Mouse (Mus musculus): Measurements from ENCODE around the gene Myo5a.
A peak's percentile ranks its signal among the peaks of the same experiment; 100 is the strongest.

Myo5a gene

DNA sequence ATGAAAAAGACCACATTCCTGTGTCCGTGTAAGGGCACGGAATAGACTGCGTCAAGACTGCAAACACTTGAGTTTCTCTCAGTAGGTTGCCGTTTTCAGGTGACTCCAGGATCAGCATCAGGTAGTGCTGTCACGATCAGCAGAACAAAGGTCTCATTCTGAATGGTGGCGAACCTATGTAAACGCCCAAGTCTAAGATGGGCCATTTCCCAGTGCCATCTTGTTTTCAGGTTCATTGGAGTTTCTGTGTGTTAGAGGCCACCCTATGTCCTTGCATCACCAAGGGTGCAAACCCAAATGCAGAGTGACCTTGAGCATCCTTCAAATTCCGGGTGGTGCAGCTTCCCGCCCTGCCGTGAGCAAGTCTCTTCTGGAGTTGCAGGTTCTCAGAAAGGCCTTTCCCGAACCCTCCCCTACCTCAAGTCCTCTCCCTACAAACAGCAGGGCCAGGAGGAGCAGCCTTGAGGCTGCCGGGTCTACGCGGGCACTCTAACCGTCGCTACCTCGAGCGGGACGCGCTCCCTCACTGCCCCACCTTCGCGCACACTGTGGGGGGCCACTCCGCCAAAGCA is at the start of gene Myo5a:
Myo5a (plus strand) TSS at position 559 of the 572 bp plus-strand sequence.
- no peak for DNase-seq

GRCm38 (mm10) chr9:75022546-75022945 is 48.3 kb upstream of the Myo5a start:
- no peak for DNase-seq

DNA sequence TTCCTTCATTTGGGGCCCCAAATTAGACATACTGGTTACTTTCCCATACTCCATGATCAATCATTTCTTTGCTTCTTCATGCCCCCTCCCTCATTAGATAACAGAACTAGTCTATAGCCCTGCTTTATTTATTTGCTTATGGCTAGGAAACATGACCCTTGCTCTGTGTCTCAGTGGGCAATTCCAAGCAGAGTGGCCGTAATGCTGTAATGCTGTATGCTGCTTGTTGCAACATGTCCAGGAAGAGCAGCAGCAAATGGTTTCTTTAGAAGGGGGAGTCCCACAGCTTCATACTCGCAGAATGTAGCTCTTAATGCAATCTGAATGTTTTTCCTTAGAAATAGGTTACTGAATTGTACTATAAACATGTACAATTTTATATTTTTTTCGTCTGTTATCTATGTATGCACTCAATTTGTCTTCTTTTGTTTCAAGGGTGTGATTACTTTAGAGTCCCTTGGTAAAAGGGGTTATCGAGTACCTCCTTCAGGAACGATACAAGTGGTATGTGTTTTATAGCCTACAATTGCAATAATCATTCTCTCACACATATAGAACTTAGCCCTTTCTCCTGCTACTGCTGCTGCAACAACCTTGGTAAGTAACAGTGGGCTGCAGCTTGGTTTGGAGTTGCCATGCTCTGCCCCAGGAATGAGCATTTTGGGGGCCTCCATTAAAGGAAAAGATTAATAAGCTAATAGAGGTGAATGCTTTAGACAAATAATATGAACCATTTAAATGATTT is 47.5 kb upstream of the Myo5a start:
- no peak for DNase-seq

GRCm38 (mm10) chr9:75024089-75024488 is 46.7 kb upstream of the Myo5a start:
- no peak for DNase-seq

GRCm38 (mm10) chr9:75025689-75026088 is 45.1 kb upstream of the Myo5a start:
- DNase-seq, result no peak

GRCm38 (mm10) chr9:75032408-75032807 is 38.4 kb upstream of the Myo5a start:
- DNase-seq, result no peak

DNA sequence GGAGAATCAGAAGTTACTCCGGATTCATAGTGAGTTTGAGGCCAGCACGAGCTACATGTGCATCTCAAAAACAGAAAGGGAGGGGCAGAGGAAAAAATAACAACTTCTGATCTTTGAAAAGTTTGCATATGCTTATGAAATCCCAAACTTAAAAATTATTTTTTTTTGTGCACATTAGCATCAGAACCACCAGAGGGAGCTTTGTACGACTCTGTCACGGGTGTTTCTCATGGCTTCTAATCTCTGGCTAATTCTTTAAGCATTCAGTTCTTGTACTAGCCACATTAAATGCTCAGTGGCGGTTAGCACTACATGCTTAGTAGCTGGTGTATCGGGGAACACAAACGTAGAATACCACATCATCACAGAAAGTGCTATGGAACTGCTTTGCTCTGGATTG is 37.7 kb upstream of the Myo5a start:
- no peak for DNase-seq

DNA sequence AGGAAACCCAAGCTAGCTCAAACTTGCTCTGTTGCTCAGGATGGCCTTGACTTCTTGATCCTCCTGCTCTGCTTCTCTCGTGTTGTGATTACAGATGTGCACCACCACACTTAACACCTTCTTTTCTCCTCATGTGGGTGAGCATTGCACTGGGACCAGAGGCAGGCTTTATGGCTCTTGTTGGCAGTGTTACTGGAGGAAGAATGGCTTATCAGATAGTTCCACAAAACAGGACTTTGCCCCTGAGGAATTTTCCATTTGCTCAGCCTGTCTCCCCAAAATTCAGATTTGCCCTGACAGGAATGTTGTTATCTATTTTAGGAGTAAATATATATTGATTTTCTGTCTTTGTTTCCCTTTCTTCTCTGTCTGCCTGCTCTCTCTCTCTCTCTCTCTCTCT is 36.1 kb upstream of the Myo5a start:
- DNase-seq, result no peak

- no peak for DNase-seq
Measured at GRCm38 (mm10) chr9:75035944-75036343, 34.9 kb upstream of the Myo5a start.

- DNase-seq, result peak; percentile 88
Measured at GRCm38 (mm10) chr9:75037451-75038356, 33.1 kb upstream of the Myo5a start, which contains the start of gene Arpp19. Arpp19 (plus strand) TSS chr9:75037614.

GRCm38 (mm10) chr9:75038357-75038688 is 32.5 kb upstream of the Myo5a start:
- no peak for DNase-seq

DNA sequence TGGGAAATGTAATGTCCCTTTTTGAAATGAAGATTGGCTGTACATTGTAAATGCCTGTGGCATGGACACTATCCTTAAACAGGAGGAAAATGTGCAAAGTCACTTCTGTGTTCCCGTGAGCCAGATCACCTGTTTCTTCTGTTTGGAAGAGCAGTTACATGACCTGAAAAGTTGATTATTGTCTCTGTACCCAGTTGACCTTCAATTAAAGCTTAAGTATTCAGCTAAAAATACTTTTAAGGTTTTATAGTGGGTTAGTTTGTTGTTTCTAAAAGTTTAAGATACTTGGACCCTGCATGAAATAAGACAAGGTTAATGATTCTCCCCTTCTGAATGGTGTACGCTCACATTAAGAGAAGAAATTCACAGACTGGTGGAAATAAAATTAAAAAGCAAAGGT is 30.2 kb upstream of the Myo5a start:
- DNase-seq, result no peak

GRCm38 (mm10) chr9:75041840-75042525 is 28.8 kb upstream of the Myo5a start:
- DNase-seq, result no peak

DNA sequence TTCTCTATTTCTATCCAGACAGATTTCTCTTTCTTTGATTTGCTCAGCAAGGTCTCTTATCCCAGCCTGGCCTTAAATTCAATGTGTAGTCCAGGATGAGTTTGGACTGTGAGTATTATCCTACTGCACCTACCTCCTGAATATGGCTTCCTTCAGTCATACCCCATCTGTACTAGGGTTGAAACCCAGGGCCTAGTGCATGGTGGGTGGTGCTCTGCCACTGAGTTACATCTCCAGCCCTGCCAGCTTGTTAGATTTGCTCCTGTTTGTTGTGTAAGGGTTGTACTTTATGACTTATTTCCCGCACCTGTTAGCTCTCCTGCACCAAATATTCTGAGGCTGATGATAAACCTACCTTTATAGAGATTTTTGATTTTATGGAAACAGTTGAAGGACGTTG is 27.6 kb upstream of the Myo5a start:
- no peak for DNase-seq

DNA sequence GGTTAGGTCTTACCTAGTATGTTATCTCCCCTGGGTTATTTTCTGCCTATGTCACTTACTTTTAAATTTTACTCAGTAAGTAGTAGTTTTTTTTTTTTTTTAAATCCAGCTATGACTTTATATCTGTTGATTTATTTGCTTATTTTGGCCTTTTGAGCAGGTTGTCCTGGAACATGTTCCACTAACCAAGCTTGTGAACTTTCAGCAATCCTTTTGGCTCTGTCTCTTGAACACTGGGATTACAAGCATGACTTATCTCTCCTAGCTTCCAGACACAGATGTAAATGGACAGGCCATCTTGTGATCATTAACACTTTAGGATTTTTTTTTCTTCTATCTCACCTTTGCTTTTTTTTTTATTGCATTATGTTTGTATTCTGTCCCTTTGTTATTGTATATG is 23.7 kb upstream of the Myo5a start:
- no peak for DNase-seq

DNA sequence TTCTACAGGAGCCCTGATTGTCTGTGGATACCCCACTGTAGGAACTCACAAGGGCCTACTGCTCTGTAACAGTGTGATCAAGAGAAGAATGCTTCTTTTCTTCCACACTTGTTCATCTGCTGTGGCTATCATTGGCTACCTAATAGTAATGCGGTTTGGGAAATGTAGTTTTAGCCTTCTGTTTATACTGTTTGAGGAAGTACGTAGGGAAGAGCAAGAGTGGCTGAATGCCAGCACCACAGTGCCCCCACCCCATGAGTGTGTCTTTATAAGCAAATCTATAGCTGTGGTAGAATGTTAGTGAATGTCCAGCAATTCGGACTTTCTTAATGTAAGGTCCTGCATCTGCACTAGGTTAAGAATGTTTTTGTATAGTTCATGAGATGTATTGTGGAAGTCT is 21.7 kb upstream of the Myo5a start:
- no peak for DNase-seq

- peak; percentile 68 for DNase-seq
Measured at GRCm38 (mm10) chr9:75050003-75050402, 20.8 kb upstream of the Myo5a start.

GRCm38 (mm10) chr9:75051841-75052240 is 19.0 kb upstream of the Myo5a start:
- no peak for DNase-seq

DNA sequence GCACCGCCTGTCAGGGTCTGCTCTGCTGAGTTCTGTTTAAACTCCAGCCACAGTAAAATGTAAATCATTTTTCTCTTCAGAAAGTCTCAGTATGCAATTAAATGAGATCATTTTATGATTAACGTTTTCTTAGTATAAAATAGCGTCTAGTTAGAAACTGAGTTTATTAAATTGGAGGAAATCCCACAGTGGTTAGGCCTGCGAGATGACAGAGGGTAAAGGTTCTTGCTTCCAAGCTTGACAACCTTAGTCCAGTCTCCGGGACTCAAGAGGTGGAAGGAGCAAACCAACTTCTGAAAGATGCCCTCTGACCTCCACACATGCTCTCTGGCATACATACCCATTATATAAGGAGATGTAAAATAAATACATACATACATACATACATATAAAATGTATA is 15.8 kb upstream of the Myo5a start:
- DNase-seq, result no peak

GRCm38 (mm10) chr9:75064678-75065331 is 6.0 kb upstream of the Myo5a start:
- no peak for DNase-seq

- peak; percentile 85 for DNase-seq
Measured at GRCm38 (mm10) chr9:75071029-75071705, 352 bp downstream of the Myo5a start.

DNA sequence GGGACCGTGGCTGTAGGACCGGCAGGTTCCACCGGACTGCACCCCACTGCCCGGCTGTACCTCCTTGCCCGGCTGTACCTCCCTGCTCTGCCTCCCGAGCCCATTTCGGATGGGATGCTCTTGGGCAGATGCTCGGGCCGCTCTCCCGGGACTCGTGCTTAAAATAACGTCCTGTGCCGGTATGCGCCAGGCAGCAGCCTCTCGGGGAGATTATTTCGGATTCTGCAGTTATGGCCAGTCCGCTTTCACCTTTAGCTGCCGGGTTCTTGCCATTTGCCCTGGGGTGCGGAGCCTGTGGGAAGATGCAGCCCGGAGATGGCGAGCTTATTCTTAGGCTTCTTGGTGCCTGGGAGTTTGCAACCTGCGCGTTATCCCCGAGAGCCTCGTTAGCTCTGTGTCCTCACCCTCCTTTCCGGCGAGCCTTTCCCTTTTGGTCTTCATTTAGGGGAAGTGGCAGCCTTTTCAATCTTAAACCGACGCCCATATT is 934 bp downstream of the Myo5a start:
- no peak for DNase-seq
